Mouse (Mus musculus): ENCODE measurements around the gene Tmem30a.

- TF ChIP-seq EP300 (optimal IDR thresholded peaks at IDR 0.05) (no peak), CTCF (IDR thresholded peaks at IDR 0.05; ENCODE audit: low read depth) (no peak)
These were observed 8.1 kb downstream of the Tmem30a start for GRCm38 (mm10) chr9:79784934-79785793.

All from stomach, postnatal 0 days (tissue).